Mouse (Mus musculus) mouse trophoblast stem cell (cell line): ENCODE measurements around the gene Suox.

Experiments
- in situ Hi-C, 2 experiments: fragments of 300-500 bp; cut with MseI, MboI; formaldehyde crosslinking; loops; 2 replicates in 1 of 2; 3 replicates in 1 of 2; pipeline ENCODE4 v1.15.1; 2025

Suox gene

DNA sequence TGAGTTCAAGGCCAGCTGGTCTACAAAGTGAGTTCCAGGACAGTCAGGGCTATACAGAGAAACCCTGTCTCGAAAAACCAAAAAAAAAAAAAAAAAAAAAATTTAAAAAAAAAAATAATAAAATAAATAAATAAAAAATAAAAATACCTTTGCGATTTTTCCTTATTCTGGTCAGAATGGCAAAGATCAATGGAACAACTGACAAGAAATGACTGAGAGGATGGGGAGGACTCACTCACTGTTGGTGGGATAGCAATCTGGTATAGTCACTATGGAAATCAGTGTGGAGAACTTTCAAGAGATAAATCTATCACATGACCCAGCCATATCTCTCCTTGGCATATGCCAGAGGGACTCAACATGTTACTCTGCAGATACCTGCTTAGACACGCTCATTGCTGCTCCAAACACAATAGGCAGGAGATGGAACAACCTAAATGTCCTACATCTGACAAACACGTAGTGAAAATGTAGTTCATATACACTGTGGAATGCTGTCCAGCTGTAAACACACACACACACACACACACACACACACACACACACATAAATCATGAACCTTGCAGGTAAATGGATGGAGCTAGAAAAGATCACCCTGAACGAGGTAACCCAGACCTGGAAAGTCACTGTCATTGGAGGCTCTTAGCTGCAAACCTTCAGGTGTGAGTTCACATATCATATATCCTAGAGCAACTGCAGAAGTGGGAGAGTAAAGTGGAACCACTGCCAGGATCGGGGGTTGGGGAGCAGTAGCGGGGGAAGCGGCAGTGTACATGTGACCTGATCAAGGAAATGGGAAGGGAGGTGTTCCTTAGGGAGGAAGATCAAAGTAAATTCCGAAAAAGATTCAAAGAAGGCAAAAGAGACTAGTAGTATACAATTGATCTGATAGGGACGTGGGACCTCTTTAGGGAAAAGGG lies 46.2 kb downstream of the Suox start:
- in situ Hi-C loops = loop anchor here in 1 of 2 experiments (10.0 kb wide), 1 partner anchor 47 kb away; the partner anchor contains the start of gene Suox

DNA sequence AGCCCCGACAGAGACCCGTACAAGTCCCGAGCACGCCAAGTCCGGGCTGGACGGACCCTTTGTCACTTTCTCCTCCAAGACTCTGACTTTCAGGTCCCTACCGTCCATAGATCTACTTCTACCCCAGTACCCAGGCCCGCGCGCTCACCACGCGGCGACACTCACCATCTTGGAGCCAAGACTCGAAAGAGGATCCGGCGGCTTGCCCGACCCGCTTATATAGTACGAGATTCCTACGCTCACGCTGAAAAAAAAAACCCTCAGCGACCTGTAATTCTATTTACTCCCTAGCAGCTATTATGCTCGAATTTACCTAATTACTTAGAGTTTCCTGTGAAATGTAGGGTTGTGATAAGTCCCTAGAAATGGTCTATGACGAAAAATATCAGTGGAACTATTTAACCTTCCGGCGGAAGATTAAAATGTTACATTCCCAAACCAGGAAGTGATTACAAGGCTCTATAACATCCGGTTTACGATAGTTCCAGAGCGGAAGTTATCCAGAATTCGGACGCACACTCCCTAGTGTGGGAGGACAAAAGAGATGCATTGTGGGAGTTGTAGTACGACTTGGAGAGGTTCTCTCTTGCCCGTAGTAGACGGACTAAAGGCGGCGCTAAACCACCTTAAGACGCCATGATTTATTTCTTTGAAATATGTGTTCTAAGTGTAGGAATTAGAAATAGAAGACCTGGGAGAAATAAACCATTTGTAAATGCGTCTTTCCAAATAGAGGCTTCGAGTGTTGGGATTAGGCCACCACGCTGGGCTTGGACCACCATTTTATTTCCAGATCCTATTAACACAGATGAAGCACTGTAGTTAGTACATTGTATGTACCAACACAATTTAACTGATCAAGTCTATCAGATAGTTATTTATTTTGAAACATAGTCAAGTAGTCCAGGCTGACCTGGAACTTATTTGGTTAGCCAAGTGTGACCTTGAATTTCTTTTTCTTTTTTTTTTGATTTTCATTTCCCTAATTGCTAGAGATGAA lies 47.3 kb downstream of the Suox start, which contains the start of gene Rps26:
Rps26 (minus strand) TSS at position 437 of the 1,000 bp plus-strand sequence.
- in situ Hi-C loops = loop anchor here in 1 of 2 experiments (10.0 kb wide), 1 partner anchor 48 kb away; the partner anchor contains the start of gene Suox

DNA sequence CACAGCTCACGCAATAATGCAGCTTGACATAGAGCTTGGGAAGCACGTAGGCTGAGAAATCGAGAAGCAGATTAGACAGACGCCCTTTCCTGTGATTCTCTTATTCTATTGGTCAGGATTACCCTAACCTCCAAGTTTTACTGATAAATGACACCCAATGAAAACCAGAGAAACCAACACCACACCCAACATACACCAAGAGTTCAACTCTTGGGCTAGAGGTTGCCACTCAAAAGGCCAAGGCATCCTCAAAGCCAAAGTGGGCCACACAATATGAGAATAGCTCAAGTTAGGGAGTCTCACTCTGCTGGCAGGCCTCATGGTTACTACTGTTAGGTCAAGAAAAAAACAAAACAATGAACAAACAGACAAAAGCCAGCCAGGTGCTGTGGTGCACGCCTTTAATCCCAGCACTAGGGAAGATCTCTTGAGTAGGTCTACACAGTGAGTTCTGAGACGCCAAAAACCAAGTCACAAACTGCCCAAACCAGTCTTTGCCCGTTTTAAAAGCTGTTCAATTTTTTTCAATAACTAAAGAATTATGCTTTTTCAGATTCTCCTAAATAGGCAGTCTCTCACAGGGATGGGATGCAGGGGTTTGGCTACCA lies 48.5 kb downstream of the Suox start:
- in situ Hi-C loops = loop anchor here in 1 of 2 experiments (10.0 kb wide), 1 partner anchor 49 kb away; the partner anchor contains the start of gene Suox

DNA sequence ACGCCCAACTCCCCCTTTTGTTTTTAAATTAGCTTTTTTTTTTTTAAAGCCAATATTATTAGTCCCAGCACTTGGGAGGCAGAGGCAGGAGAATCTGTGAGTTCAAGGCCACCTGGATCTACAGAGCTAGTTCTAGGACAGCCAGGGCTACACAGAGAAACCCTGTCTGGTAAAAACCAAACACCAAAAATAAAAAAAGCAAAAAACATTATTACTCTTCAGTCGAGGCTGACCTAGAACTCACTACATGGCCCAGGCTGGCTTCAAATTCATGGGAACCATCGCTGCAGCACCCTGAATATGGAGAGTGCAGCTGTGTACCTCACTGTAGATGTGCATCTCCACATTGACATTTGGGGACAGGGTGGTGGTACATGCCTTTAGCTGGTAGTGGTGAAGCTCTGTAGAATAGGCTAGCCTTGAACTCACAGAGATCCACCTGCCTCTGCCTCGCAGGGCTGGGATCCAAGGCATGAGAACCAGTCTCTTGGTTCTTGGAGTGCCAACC lies 50.7 kb downstream of the Suox start:
- in situ Hi-C loops = loop anchor here (5.0 to 10.0 kb wide), 2 partner anchors 52 to 1306 kb away; partner anchors contain the start of gene Suox (in 1 of the 2)

DNA sequence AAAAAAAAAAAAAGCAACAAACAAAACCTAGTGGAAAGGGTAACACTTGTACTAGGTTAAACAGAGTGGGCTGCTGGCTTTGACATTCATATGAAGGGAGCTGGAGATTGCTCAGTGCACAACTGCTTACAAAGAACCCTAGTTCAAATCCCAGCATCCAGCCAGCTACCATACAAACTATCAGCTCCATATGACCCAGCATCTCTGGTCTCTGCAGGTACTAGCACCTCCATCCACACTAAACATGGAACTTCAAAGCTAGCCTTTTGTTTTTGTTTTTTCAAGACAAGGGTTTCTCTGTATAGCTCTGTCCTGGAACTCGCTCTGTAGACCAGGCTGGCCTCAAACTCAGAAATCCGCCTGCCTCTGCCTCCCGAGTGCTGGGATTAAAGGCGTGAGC lies 51.2 kb downstream of the Suox start:
- in situ Hi-C loops = loop anchor here (5.0 to 10.0 kb wide), 2 partner anchors 52 to 1305 kb away; partner anchors contain the start of gene Suox (in 1 of the 2)

DNA sequence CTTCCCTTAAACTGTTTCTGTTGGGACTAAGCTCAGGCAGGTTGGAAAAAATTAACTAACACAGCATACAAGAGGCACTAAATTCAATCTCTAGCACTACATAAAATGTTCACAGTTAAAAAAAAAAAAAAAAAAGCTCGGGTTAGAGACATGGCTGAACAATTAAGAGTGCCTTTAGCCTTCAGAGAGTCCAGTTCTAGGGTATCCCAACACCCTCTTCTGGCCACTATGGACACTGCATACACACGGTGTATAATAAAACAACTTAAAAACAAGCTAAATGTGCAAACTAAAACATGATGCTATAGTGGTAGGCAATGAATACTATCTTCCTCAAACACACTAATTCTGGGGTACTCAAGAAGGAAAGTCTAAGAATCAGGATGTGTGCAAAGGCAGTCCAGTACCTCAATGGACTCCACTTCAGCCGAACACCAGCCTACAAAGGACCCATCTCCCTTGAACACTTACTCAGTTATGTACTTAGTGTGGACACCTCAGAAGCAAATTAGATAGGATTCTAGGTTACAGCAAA lies 51.8 kb downstream of the Suox start:
- in situ Hi-C loops = loop anchor here (5.0 to 10.0 kb wide), 2 partner anchors 53 to 1305 kb away; partner anchors contain the start of gene Suox (in 1 of the 2)

DNA sequence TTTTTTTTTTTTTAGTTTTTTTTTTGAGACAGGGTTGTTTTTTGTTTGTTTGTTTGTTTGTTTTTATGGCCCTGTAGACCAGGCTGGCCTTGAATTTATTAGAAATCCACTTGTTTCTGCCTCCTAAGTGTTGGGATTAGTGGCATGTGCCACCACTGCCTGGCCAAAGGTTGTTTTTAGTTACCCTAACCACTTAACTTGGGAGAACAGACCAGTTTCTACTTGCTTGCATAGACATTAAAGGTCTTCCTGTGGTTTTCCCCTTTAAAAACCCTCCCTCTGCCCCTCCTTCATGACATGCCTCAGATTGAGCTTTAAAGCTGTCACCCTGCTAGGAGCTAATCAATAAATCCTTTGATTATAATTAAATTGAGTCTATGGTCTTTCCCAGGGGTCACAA lies 53.6 kb downstream of the Suox start:
- in situ Hi-C loops = loop anchor here (5.0 to 10.0 kb wide), 2 partner anchors 55 to 1303 kb away; partner anchors contain the start of gene Suox (in 1 of the 2)
